Mouse (Mus musculus): Measurements from ENCODE around the gene Nek5.

DNA sequence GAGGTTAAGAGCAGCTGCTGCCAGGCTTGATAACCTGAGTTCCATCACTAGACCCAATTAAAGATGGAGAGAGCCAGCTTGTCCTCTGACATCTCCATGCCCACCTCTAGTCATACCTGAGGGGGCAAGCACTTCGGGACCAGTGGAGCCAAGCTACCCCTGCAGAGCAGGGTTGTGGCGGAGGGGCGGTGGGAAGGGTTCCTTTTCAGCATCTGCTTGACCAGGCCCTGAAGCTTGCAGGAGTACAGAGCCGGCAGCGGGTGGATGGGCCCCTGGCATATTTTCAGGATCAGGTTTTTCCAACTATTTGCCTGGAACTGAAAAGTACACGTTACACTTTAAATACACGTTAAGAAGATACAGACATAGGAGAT lies 23.5 kb upstream of the Nek5 start:
- TF ChIP-seq MAFK (IDR thresholded peaks at IDR 0.05; ENCODE audit: insufficient read depth, low read depth, low read length) (no peak), HCFC1 (IDR thresholded peaks at IDR 0.05; ENCODE audit: borderline replicate concordance, insufficient read depth, low read length) (no peak)
